Mouse (Mus musculus) limb, embryonic 14.5 days (tissue): ENCODE measurements at regions not wholly inside any gene's neighbourhood (a gene's known extent, or its start where the extent isn't known, plus 50 kb on each side); places are given as distances from the start of the nearest gene placed in this dataset.

Experiments used
- ATAC-seq: fragments of 200-750 bp; cut with Nextera tagmentation; 2 replicates; pipeline ENCODE4 v1.8.0; 2017; ENCODE audit warnings: low read depth, moderate number of reproducible peaks, moderate TSS enrichment; ENCODE audit not compliant: low FRiP score
- DNase-seq: peaks from one replicate; pipeline ENCODE4 v3.0.0-alpha.2; 2015; ENCODE audit warnings: low spot score
- H3K27ac ChIP-seq: fragments of 300-500 bp; sonication (generic); replicated peaks from 2 replicates; pipeline ENCODE4 v1.5.1; 2014; ENCODE audit warnings: low read depth, mild to moderate bottlenecking, low read length, moderate library complexity, mixed read lengths
- H3K27me3 ChIP-seq: fragments of 300-500 bp; sonication (generic); 2 replicates; pipeline ENCODE4 v1.6.1; 2014; ENCODE audit warnings: low read length, mixed read lengths; ENCODE audit not compliant: control insufficient read depth, insufficient read depth
- H3K36me3 ChIP-seq: fragments of 300-500 bp; sonication (generic); 2 replicates; pipeline ENCODE4 v1.6.1; 2014; ENCODE audit warnings: mild to moderate bottlenecking, low read length, moderate library complexity, mixed read lengths; ENCODE audit not compliant: control insufficient read depth, insufficient read depth
- H3K4me1 ChIP-seq: fragments of 300-500 bp; sonication (generic); 2 replicates; pipeline ENCODE4 v1.6.1; 2014; ENCODE audit warnings: antibody characterized with exemption, low read length, mixed read lengths; ENCODE audit not compliant: control insufficient read depth, insufficient read depth
- H3K4me2 ChIP-seq: fragments of 300-500 bp; sonication (generic); replicated peaks from 2 replicates; pipeline ENCODE4 v1.6.1; 2014; ENCODE audit warnings: low read depth, mild to moderate bottlenecking, low read length, moderate library complexity; ENCODE audit not compliant: severe bottlenecking
- H3K4me3 ChIP-seq: fragments of 300-500 bp; sonication (generic); replicated peaks from 2 replicates; pipeline ENCODE4 v1.5.1; 2014; ENCODE audit warnings: low read length
- H3K9ac ChIP-seq: fragments of 300-500 bp; sonication (generic); 2 replicates; pipeline ENCODE4 v1.6.1; 2014; ENCODE audit warnings: mild to moderate bottlenecking, low read depth, low read length, moderate library complexity; ENCODE audit not compliant: severe bottlenecking
- H3K9me3 ChIP-seq: fragments of 300-500 bp; sonication (generic); 2 replicates; pipeline ENCODE4 v1.6.1; 2016; ENCODE audit warnings: low read length; ENCODE audit not compliant: control insufficient read depth
- POLR2A ChIP-seq: fragments of 200-500 bp; IDR thresholded peaks from 2 replicates; pipeline ENCODE4 v1.8.0; 2012; ENCODE audit warnings: inconsistent platforms, mild to moderate bottlenecking, moderate library complexity, borderline replicate concordance; ENCODE audit not compliant: insufficient read depth, insufficient read length; ENCODE audit errors: extremely low read depth
- WGBS: fragments of 180-500 bp; shearing (Covaris S2); extraction: QIAGEN DNeasy Blood & Tissue Kit; methylation state at CpG from one replicate; pipeline ENCODE4 v1.1.7; 2014; 5-methylcytosine and 5-hydroxymethylcytosine counted together

- no peak for TF ChIP-seq POLR2A
- no peak overlapping the region for H3K9ac ChIP-seq
- peak; percentile 39 for DNase-seq
- no peaks in the 10 kb centered on the region for H3K27me3 ChIP-seq
- H3K4me3 ChIP-seq, result no peak overlapping the region
- no peaks in the 10 kb centered on the region for H3K4me1 ChIP-seq
- H3K36me3 ChIP-seq, result no peaks in the 10 kb centered on the region
- no peak overlapping the region for H3K4me2 ChIP-seq
- no peaks in the 10 kb centered on the region for H3K9me3 ChIP-seq
- WGBS, result 32% methylated on average over 1 of the region's 1 CpGs
- no peak for ATAC-seq
- no peak overlapping the region for H3K27ac ChIP-seq
These were observed 55.7 kb upstream of the Gabre start for GRCm38 (mm10) chrX:72330323-72330722.

DNA sequence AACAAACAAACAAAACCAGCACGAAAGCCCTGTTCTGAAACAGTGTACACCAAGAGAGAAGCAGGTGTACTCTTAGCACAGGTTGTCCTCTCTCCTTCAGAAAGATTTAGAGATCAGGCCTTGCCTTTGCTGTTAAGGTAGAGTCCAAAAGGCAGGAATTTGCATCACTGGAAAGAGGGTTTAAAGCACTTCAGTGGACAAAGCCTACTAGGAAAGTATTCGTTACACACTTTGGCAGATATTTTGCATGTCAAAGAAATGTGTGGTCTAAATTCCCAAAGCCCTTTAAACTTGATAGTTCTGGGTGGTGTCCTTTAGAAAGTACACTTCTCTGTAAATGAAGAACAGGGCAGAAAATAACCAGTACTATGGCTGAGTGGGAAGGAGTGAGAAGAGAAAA lies 54.2 kb upstream of the Gabre start:
- no peak overlapping the region for H3K9ac ChIP-seq
- DNase-seq, result no peak
- H3K27ac ChIP-seq, result no peak overlapping the region
- H3K4me3 ChIP-seq, result no peak overlapping the region
- H3K9me3 ChIP-seq, result no peaks in the 10 kb centered on the region
- no peaks in the 10 kb centered on the region for H3K4me1 ChIP-seq
- H3K27me3 ChIP-seq, result no peaks in the 10 kb centered on the region
- TF ChIP-seq POLR2A, result no peak
- no peak overlapping the region for H3K4me2 ChIP-seq
- no peaks in the 10 kb centered on the region for H3K36me3 ChIP-seq
- no peak for ATAC-seq
- 78% methylated on average over 2 of the region's 2 CpGs for WGBS
